Mouse (Mus musculus): Measurements from ENCODE around the gene Clic3. TPM values are rescaled to one million over a fixed set of nuclear protein-coding genes. Genes with fewer than 3 reads are reported as not detected.
A peak's percentile ranks its signal among the peaks of the same experiment; 100 is the strongest.

Gene Clic3
- polyA plus RNA-seq, 1 experiment: 0.84 TPM

GRCm38 (mm10) chr2:25425481-25425880 is 31.2 kb upstream of the Clic3 start:
- WGBS: 31% methylated on average over 27 of the region's 27 CpGs

GRCm38 (mm10) chr2:25426721-25427191 is 29.9 kb upstream of the Clic3 start:
- TF ChIP-seq POLR2A (IDR thresholded peaks at IDR 0.05; ENCODE audit: borderline replicate concordance, insufficient read depth, low read length) (no peak), CTCF (IDR thresholded peaks at IDR 0.05; ENCODE audit: borderline replicate concordance, insufficient read depth, low read depth, low read length) (peak; percentile 87)
- Histone ChIP-seq H3K4me1 (ENCODE audit: control insufficient read depth, insufficient read depth, low read length) (peaks cover 56% of the 10 kb centered on the region), H3K27me3 (ENCODE audit: control insufficient read depth, insufficient read depth, low read length) (no peaks in the 10 kb centered on the region), H3K4me3 (replicated peaks; ENCODE audit: insufficient read depth, low read depth, low read length) (no peak overlapping the region), H3K27ac (ENCODE audit: insufficient read depth, low read length) (no peak overlapping the region)
- DNase-seq: peak; percentile 77 to 82
- WGBS: 30% methylated on average over 5 of the region's 5 CpGs

More at GRCm38 (mm10) chr2:25425481-25425880, 31.2 kb upstream of the Clic3 start:
- DNase-seq: peak in 1 of 2 experiments; percentile 58
- TF ChIP-seq POLR2A (IDR thresholded peaks at IDR 0.05; ENCODE audit: borderline replicate concordance, insufficient read depth, low read length): no peak
- Histone ChIP-seq H3K27me3 (ENCODE audit: control insufficient read depth, insufficient read depth, low read length) (no peaks in the 10 kb centered on the region), H3K4me1 (ENCODE audit: control insufficient read depth, insufficient read depth, low read length) (peaks cover 43% of the 10 kb centered on the region), H3K27ac (ENCODE audit: insufficient read depth, low read length) (0 out of 2 replicates have a peak overlapping the region, but pooled peaks have one; percentile 15), H3K4me3 (replicated peaks; ENCODE audit: insufficient read depth, low read depth, low read length) (no peak overlapping the region)

- H3K27me3 ChIP-seq (ENCODE audit: control insufficient read depth, insufficient read depth, low read length): no peaks in the 10 kb centered on the region
- H3K4me3 ChIP-seq (replicated peaks; ENCODE audit: insufficient read depth, low read depth, low read length): no peak overlapping the region
- DNase-seq: no peak
- peaks cover 59% of the 10 kb centered on the region for H3K4me1 ChIP-seq (ENCODE audit: control insufficient read depth, insufficient read depth, low read length)
- 90% methylated on average over 5 of the region's 5 CpGs for WGBS
- TF ChIP-seq CTCF (IDR thresholded peaks at IDR 0.05; ENCODE audit: borderline replicate concordance, insufficient read depth, low read depth, low read length): no peak
- TF ChIP-seq POLR2A (IDR thresholded peaks at IDR 0.05; ENCODE audit: borderline replicate concordance, insufficient read depth, low read length): no peak
- H3K27ac ChIP-seq (ENCODE audit: insufficient read depth, low read length): no peak overlapping the region
Measured at GRCm38 (mm10) chr2:25427256-25427655, 29.4 kb upstream of the Clic3 start.

GRCm38 (mm10) chr2:25428442-25429236 is 28.0 kb upstream of the Clic3 start, which contains the start of gene Abca2:
Gene Abca2, plus strand, starts transcription at chr2:25428703.
- peaks cover 59% of the 10 kb centered on the region for H3K4me1 ChIP-seq (ENCODE audit: control insufficient read depth, insufficient read depth, low read length)
- no peaks in the 10 kb centered on the region for H3K27me3 ChIP-seq (ENCODE audit: control insufficient read depth, insufficient read depth, low read length)
- peak; percentile 97 for DNase-seq
- H3K27ac ChIP-seq (ENCODE audit: insufficient read depth, low read length): peak within 1 kb of the TSS; percentile 100
- WGBS: under 1% methylated on average over 77 of the region's 89 CpGs
- TF ChIP-seq POLR2A (IDR thresholded peaks at IDR 0.05; ENCODE audit: borderline replicate concordance, insufficient read depth, low read length) (peak; percentile 45; the same call in 1 of the 2 replicates), CTCF (IDR thresholded peaks at IDR 0.05; ENCODE audit: borderline replicate concordance, insufficient read depth, low read depth, low read length) (peak; percentile 87)
- peak within 1 kb of the TSS; percentile 71 for H3K4me3 ChIP-seq (replicated peaks; ENCODE audit: insufficient read depth, low read depth, low read length)

GRCm38 (mm10) chr2:25429435-25430180 is 27.0 kb upstream of the Clic3 start:
- Histone ChIP-seq H3K4me3 (replicated peaks; ENCODE audit: insufficient read depth, low read depth, low read length) (peak overlapping the region; percentile 71), H3K27me3 (ENCODE audit: control insufficient read depth, insufficient read depth, low read length) (no peaks in the 10 kb centered on the region), H3K27ac (ENCODE audit: insufficient read depth, low read length) (peak overlapping the region; percentile 100), H3K4me1 (ENCODE audit: control insufficient read depth, insufficient read depth, low read length) (peaks cover 64% of the 10 kb centered on the region)
- WGBS: 2% methylated on average over 5 of the region's 5 CpGs
- DNase-seq: peak; percentile 74 to 78
- TF ChIP-seq POLR2A (IDR thresholded peaks at IDR 0.05; ENCODE audit: borderline replicate concordance, insufficient read depth, low read length) (0 out of 2 replicates have a peak, but pooled peaks have one; percentile 10), CTCF (IDR thresholded peaks at IDR 0.05; ENCODE audit: borderline replicate concordance, insufficient read depth, low read depth, low read length) (no peak)

- 17% methylated on average over 17 of the region's 17 CpGs for WGBS
- Histone ChIP-seq H3K4me3 (replicated peaks; ENCODE audit: insufficient read depth, low read depth, low read length) (peak overlapping the region; percentile 71), H3K27ac (ENCODE audit: insufficient read depth, low read length) (peak overlapping the region; percentile 100), H3K4me1 (ENCODE audit: control insufficient read depth, insufficient read depth, low read length) (peaks cover 66% of the 10 kb centered on the region), H3K27me3 (ENCODE audit: control insufficient read depth, insufficient read depth, low read length) (no peaks in the 10 kb centered on the region)
- TF ChIP-seq POLR2A (IDR thresholded peaks at IDR 0.05; ENCODE audit: borderline replicate concordance, insufficient read depth, low read length): peak; percentile 16; the same call in 1 of the 2 replicates
- TF ChIP-seq CTCF (IDR thresholded peaks at IDR 0.05; ENCODE audit: borderline replicate concordance, insufficient read depth, low read depth, low read length): no peak
- peak; percentile 59 to 62 for DNase-seq
Measured at GRCm38 (mm10) chr2:25430395-25431233, 26.0 kb upstream of the Clic3 start.

GRCm38 (mm10) chr2:25431308-25431855 is 25.3 kb upstream of the Clic3 start:
- 27% methylated on average over 6 of the region's 6 CpGs for WGBS
- Histone ChIP-seq H3K4me1 (ENCODE audit: control insufficient read depth, insufficient read depth, low read length) (peaks cover 66% of the 10 kb centered on the region), H3K27me3 (ENCODE audit: control insufficient read depth, insufficient read depth, low read length) (no peaks in the 10 kb centered on the region), H3K27ac (ENCODE audit: insufficient read depth, low read length) (peak overlapping the region; percentile 100), H3K4me3 (replicated peaks; ENCODE audit: insufficient read depth, low read depth, low read length) (peak overlapping the region; percentile 71)
- DNase-seq: peak; percentile 53 to 61
- TF ChIP-seq CTCF (IDR thresholded peaks at IDR 0.05; ENCODE audit: borderline replicate concordance, insufficient read depth, low read depth, low read length) (no peak), POLR2A (IDR thresholded peaks at IDR 0.05; ENCODE audit: borderline replicate concordance, insufficient read depth, low read length) (no peak)

Measured in cerebellum, adult 2 months (tissue).